Mouse (Mus musculus) liver, embryonic 14.5 days (tissue): ENCODE results near the gene Scn2b. TPM values are rescaled to one million over a fixed set of nuclear protein-coding genes. Genes with fewer than 3 reads are reported as not detected.

Experiments used
- ATAC-seq: fragments of 200-750 bp; cut with Nextera tagmentation; 2 replicates; pipeline ENCODE4 v1.8.0; 2017; ENCODE audit warnings: moderate number of reproducible peaks, mild to moderate bottlenecking, moderate library complexity; ENCODE audit not compliant: insufficient read depth
- DNase-seq, 3 experiments: peaks; one replicate each; pipeline ENCODE4 v3.0.0-alpha.2; 2012 to 2013; ENCODE audit warnings: low read depth in 3 of 3, low spot score in 3 of 3
- H3K27ac ChIP-seq: fragments of 300-500 bp; sonication (generic); 2 replicates; pipeline ENCODE4 v1.5.1; 2014; ENCODE audit warnings: moderate library complexity, mild to moderate bottlenecking, control low read depth, inconsistent platforms
- H3K27me3 ChIP-seq: fragments of 300-500 bp; sonication (generic); 2 replicates; pipeline ENCODE4 v1.6.1; 2014; ENCODE audit warnings: mild to moderate bottlenecking, low read length, moderate library complexity; ENCODE audit not compliant: control insufficient read depth, insufficient read depth
- H3K36me3 ChIP-seq: fragments of 300-500 bp; sonication (generic); replicated peaks from 2 replicates; pipeline ENCODE4 v1.6.1; 2014; ENCODE audit warnings: low read depth; ENCODE audit not compliant: control insufficient read depth, insufficient read depth
- H3K4me1 ChIP-seq, 2 experiments: fragments of 200-500 bp in 1 of 2; fragments of 300-500 bp in 1 of 2; sonication (generic) in 1 of 2; replicated peaks; 2 replicates each; pipeline ENCODE4 v1.6.1; 2012 to 2014; ENCODE audit warnings: antibody characterized with exemption in 1 of 2, inconsistent platforms in 1 of 2, low read length in 1 of 2; ENCODE audit not compliant: control insufficient read depth in 2 of 2, insufficient read depth in 2 of 2
- H3K4me2 ChIP-seq: fragments of 300-500 bp; sonication (generic); 2 replicates; pipeline ENCODE4 v1.6.1; 2014; ENCODE audit warnings: low read depth, mild to moderate bottlenecking, control low read depth, moderate library complexity
- H3K4me3 ChIP-seq, 2 experiments: fragments of 200-500 bp in 1 of 2; fragments of 300-500 bp in 1 of 2; sonication (generic) in 1 of 2; 2 replicates each; pipeline ENCODE4 v1.5.1; 2012 to 2014; ENCODE audit warnings: low read depth in 2 of 2, low read length in 2 of 2, mild to moderate bottlenecking in 2 of 2, control low read depth in 1 of 2, inconsistent platforms in 1 of 2, moderate library complexity in 1 of 2; ENCODE audit not compliant: insufficient read depth in 1 of 2
- H3K9ac ChIP-seq: fragments of 300-500 bp; sonication (generic); replicated peaks from 2 replicates; pipeline ENCODE4 v1.6.1; 2014; ENCODE audit warnings: mild to moderate bottlenecking, control low read depth, moderate library complexity
- H3K9me3 ChIP-seq: fragments of 300-500 bp; sonication (generic); 2 replicates; pipeline ENCODE4 v1.6.1; 2016; ENCODE audit warnings: low read length, mixed read lengths; ENCODE audit not compliant: control insufficient read depth
- CTCF ChIP-seq: IDR thresholded peaks from 2 replicates; pipeline ENCODE4 v1.5.1; 2016; ENCODE audit warnings: antibody characterized with exemption, low read depth, control low read depth
- EP300 ChIP-seq: IDR thresholded peaks from 2 replicates; pipeline ENCODE4 v1.6.1; 2016; ENCODE audit warnings: antibody characterized with exemption, low read depth
- WGBS: fragments of 180-500 bp; shearing (Covaris S2); extraction: QIAGEN DNeasy Blood & Tissue Kit; methylation state at CpG from one replicate; pipeline ENCODE4 v1.1.7; 2014; ENCODE audit not compliant: insufficient replicate concordance; 5-methylcytosine and 5-hydroxymethylcytosine counted together
- polyA plus RNA-seq, 2 experiments: library from polyadenylated mRNA; depleted of rRNA in 1 of 2; stranded (reverse) in 1 of 2; unstranded in 1 of 2; fragments of >200 nt; fragmentation: Nextera tagmentation in 1 of 2; extraction: Ambion mirVana in 1 of 2; gene quantifications; 2 replicates each; pipeline versions ENCODE4 v1.2.1 to v1.2.3; 2012 to 2014

Scn2b gene
- polyA plus RNA-seq, 2 experiments = 0.10 to 0.13 TPM

DNA sequence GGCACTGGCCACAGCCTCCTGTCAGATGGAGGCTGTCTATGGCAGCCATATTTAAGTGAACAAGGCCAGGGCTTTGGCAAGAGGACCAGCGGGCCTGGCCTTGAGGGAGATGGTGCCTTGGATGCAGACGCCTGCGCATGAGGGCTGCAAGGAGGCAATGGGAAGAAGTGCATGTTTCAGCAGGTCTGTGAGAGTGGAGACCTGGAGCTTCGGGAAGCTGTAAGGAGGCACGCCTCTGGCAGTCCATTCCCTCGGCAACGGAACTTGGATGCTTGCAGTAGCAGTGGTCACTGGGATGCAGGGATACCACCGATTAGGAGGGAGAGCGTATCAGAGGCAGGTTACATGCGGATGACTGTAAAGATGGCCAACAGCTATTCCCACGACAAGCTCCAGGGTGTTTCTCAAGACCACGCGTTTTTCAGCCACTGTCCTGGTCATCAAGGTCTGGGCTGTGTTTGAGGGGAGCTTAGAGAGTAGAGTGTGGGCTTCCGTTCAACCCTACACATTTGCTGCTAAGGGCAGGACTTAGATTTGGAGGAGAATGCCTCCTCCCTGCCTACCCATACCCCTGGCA, 2.5 kb downstream of the Scn2b start:
- H3K4me2 ChIP-seq = no peak overlapping the region
- H3K4me1 ChIP-seq = peaks cover 0 to 3% of the 10 kb centered on the region in 2 experiments; a peak in 1 of 4 replicates
- TF ChIP-seq CTCF = no peak
- no peak for TF ChIP-seq EP300
- no peaks in the 10 kb centered on the region for H3K9me3 ChIP-seq
- H3K9ac ChIP-seq = no peak overlapping the region
- no peaks in the 10 kb centered on the region for H3K27me3 ChIP-seq
- H3K4me3 ChIP-seq = no peak overlapping the region
- no peak for DNase-seq
- ATAC-seq = no peak
- H3K27ac ChIP-seq = no peak overlapping the region
- 67% methylated on average over 14 of the region's 14 CpGs for WGBS
- no peaks in the 10 kb centered on the region for H3K36me3 ChIP-seq

DNA sequence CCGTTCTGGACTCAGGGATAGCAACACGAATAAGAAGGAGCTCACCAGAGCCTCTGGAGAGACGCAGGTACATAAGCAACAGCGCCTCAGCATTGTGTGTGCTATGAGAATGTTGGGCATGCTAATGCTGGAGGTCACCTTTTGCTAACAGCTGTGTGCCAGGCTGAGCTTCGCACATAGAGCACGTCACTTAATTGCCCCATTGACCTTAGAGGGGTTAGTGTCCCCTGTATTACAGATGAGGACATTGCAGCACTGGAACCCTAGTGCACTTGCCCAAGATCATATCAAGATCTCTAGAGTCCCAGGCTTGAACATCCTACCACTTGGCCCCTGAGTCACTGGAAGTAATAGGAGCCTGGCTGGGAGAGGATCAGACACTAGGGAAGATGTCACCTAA, 3.0 kb downstream of the Scn2b start:
- TF ChIP-seq EP300 (no peak), CTCF (no peak)
- peaks cover 0 to 3% of the 10 kb centered on the region in 2 experiments; a peak in 1 of 4 replicates for H3K4me1 ChIP-seq
- DNase-seq = no peak
- no peaks in the 10 kb centered on the region for H3K27me3 ChIP-seq
- no peak overlapping the region for H3K27ac ChIP-seq
- no peak for ATAC-seq
- no peak overlapping the region for H3K4me2 ChIP-seq
- 60% methylated on average over 6 of the region's 6 CpGs for WGBS
- H3K9me3 ChIP-seq = no peaks in the 10 kb centered on the region
- no peak overlapping the region for H3K4me3 ChIP-seq
- H3K9ac ChIP-seq = no peak overlapping the region
- H3K36me3 ChIP-seq = no peaks in the 10 kb centered on the region

DNA sequence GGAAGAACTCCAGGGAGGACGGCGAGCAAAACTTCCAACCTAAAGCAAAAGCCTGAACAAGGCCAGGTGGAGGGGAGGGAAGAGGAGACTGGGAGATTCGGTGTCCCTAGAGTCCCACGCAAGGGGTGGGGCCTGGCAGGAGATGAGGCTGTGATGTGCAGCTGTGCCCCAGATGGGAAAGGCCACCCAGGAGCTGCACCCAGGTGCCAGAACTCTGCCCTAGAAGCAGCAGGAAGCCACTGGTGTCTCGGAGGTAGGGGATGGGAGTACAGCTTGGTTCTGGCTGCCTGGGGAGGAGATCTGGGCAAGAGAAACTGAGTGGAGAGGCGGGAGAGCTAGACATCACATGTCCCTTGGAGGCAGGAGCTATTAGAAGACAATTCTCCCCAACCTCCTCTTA, 3.4 kb downstream of the Scn2b start:
- Histone ChIP-seq H3K27ac (no peak overlapping the region), H3K9ac (no peak overlapping the region), H3K27me3 (no peaks in the 10 kb centered on the region), H3K9me3 (no peaks in the 10 kb centered on the region), H3K4me3 (no peak overlapping the region), H3K36me3 (no peaks in the 10 kb centered on the region), H3K4me1 (peaks cover 0 to 3% of the 10 kb centered on the region in 2 experiments; a peak in 1 of 4 replicates), H3K4me2 (no peak overlapping the region)
- TF ChIP-seq CTCF = no peak
- no peak for TF ChIP-seq EP300
- no peak for ATAC-seq
- WGBS = 43% methylated on average over 6 of the region's 6 CpGs
- no peak for DNase-seq

DNA sequence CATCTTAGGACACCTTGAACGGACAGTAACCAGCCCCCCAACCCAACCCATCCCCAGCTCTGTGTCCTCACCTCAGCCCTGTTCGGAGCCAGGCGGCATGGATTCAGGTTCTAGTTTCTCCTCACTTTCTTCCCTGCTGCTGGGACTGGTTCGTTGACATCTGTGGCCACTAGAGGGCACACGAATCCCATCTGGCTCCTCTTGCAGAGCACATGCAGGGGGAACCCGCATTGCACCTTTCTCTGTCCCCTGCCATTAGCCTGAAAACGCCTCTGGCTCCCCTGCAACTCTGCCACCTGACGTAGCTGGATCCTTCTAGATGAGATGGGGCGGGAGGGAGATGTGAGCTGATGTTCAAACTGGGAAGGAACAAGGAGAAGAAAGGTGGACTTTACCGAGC, 4.2 kb downstream of the Scn2b start:
- H3K9ac ChIP-seq = no peak overlapping the region
- 3% methylated on average over 10 of the region's 10 CpGs for WGBS
- no peak overlapping the region for H3K4me3 ChIP-seq
- ATAC-seq (no peak), DNase-seq (peak in 2 of 3 experiments; percentile 19 to 38)
- no peak overlapping the region for H3K27ac ChIP-seq
- no peak overlapping the region for H3K4me2 ChIP-seq
- H3K4me1 ChIP-seq = peaks cover 0 to 2% of the 10 kb centered on the region in 2 experiments; a peak in 1 of 4 replicates
- no peaks in the 10 kb centered on the region for H3K36me3 ChIP-seq
- H3K9me3 ChIP-seq = no peaks in the 10 kb centered on the region
- TF ChIP-seq CTCF = peak; percentile 91
- no peak for TF ChIP-seq EP300
- no peaks in the 10 kb centered on the region for H3K27me3 ChIP-seq

DNA sequence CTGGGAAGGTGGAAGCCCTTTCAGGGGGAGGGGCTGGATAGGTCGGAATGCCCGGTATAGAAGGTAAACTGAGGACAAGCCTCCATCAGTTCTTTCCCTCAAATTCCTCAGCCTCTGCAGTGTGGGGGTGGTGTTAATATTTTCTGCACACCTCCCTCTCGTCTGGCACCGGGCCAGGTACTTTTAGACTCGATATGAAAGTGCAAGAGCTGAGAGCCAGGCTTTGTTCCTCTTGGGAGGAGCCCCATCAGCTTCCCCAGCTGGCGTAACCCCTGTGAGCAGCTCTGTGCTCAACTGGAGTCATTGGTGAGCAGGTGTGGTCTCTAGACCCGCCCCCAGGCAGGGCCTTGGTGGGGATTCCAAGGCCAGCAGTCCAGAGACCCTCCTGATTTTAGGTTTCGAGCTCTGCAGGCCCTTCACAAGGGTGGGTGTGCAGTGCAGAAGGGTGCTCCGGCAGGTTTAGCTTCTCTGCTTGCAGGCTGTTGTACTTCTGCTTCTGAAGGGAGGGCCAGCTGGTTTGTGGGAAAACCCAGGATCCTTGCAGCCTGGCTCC, 4.7 kb downstream of the Scn2b start:
- Histone ChIP-seq H3K9me3 (no peaks in the 10 kb centered on the region), H3K36me3 (no peaks in the 10 kb centered on the region), H3K27ac (no peak overlapping the region), H3K27me3 (no peaks in the 10 kb centered on the region), H3K4me3 (no peak overlapping the region), H3K9ac (no peak overlapping the region), H3K4me2 (no peak overlapping the region), H3K4me1 (no peaks in the 10 kb centered on the region)
- ATAC-seq (no peak), DNase-seq (no peak)
- no peak for TF ChIP-seq CTCF
- no peak for TF ChIP-seq EP300
- 15% methylated on average over 9 of the region's 9 CpGs for WGBS
